Mouse (Mus musculus): ENCODE data around the gene Sqstm1.

DNA sequence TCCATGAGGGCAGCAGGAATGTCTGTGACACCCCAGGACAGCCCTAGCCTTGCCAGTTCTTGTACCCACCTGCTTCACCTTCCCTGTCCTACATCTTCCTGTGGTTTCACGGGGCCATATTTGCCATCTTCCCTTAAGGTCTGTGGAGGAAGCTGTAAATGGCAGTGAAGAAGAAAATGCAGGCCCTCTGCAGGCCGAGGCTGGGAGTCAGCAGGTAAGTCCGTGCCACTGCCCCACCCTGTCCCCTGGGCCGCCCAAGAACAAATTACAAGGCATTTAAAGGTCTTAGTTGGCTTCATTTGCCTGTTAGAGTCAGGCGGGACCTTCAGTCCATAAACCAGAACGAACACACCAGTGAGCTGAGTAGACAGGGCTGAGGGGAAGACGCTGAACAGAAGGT, 16.6 kb downstream of the Sqstm1 start:
- TF ChIP-seq CTCF (IDR thresholded peaks at IDR 0.05; ENCODE audit: borderline replicate concordance, insufficient read depth, low read length) (no peak), POLR2A (IDR thresholded peaks at IDR 0.05; ENCODE audit: low read depth, low read length) (no peak)
